Mouse (Mus musculus) erythroblast, adult 5-6 weeks (primary cell): ENCODE results near the gene Mroh8. TPM values are rescaled to one million over a fixed set of nuclear protein-coding genes. Genes with fewer than 3 reads are reported as not detected.
"Not testable (repeated sequence)": the region's sequence is repeated elsewhere in the genome, so short reads cannot be mapped to it uniquely, and the experiment has no call there.

Experiments
- ATAC-seq: replicated peaks from 2 replicates; pipeline ENCODE4 v1.8.0; 2016; ENCODE audit warnings: moderate number of reproducible peaks, mild to moderate bottlenecking, moderate TSS enrichment, inconsistent platforms; ENCODE audit not compliant: poor library complexity, low FRiP score, severe bottlenecking
- total RNA-seq, 2 experiments: library from RNA; stranded (forward) in 1 of 2; stranded (reverse) in 1 of 2; fragments of 150-400 nt in 1 of 2; fragments of 200-764, 138-1000 nt in 1 of 2; gene quantifications; 2 replicates each; pipeline versions ENCODE4 v1.2.3 to v1.2.4; 2015 to 2017; ENCODE audit warnings: low replicate concordance in 2 of 2

Mroh8 gene
- total RNA-seq, 2 experiments from 2014 or later, result not detected

DNA sequence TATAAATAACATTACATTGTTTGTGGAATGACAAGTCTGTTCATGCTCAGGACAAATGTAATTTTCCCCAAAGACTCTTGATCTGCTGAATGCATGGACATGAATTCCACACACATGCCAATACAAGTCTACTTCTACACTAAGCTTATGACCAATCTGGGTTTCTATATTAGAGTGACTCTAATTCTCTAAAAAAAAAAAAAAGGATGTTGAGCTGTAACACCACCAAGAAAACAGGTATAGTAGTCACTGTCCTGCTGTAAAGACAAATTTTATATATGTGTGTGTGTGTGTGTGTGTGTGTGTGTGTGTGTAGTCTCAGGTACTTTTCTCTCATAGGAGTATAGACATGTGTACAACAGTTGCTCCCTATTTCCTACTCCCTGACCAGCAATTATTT lies 76.3 kb downstream of the Mroh8 start:
- no peak for ATAC-seq

GRCm38 (mm10) chr2:157202361-157202760 lies 77.0 kb downstream of the Mroh8 start:
- ATAC-seq, result no peak

- ATAC-seq, result no peak
Measured at GRCm38 (mm10) chr2:157201081-157201830, 78.1 kb downstream of the Mroh8 start.

GRCm38 (mm10) chr2:157198405-157198804 lies 80.9 kb downstream of the Mroh8 start:
- not testable (repeated sequence) for ATAC-seq

GRCm38 (mm10) chr2:157190651-157191050 lies 88.7 kb downstream of the Mroh8 start:
- ATAC-seq, result no peak

DNA sequence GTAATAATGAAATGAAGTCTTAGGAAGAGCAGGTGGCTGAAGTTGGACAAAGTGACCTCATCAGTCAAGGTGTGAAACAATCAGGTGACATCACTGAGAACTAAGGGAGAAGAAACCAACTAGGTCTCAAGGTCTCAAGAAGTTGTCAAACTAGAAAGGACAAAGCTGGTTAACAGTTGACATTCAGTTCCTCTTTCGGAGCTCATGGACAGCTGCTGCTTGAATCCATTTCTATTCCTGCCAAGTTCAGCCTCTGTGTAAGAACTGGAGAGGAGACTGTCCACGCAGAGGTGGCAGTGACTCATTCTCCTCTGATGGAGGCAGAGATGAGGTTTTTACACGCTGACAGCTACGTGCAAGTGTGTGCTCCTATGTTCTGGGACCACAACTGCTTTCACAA lies 92.1 kb downstream of the Mroh8 start:
- ATAC-seq, result no peak

DNA sequence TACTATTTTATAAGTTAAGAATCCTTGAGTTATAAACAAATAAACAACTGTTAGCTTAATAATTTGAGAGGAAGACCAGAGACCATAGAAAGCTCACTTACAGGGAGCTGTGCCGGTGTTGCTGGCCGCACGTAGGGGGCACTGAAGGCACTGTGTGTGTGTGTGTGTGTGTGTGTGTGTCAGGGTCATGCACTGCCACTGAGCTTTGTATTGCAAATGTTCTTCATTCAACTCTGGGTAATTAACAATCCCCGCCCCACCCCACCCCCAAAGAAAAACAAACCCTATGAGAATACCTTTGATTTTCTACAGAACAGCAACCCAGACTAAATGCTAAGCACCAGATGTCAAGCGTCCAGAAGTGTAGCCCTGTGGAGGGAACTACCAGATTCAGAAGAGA lies 92.8 kb downstream of the Mroh8 start:
- ATAC-seq, result no peak

DNA sequence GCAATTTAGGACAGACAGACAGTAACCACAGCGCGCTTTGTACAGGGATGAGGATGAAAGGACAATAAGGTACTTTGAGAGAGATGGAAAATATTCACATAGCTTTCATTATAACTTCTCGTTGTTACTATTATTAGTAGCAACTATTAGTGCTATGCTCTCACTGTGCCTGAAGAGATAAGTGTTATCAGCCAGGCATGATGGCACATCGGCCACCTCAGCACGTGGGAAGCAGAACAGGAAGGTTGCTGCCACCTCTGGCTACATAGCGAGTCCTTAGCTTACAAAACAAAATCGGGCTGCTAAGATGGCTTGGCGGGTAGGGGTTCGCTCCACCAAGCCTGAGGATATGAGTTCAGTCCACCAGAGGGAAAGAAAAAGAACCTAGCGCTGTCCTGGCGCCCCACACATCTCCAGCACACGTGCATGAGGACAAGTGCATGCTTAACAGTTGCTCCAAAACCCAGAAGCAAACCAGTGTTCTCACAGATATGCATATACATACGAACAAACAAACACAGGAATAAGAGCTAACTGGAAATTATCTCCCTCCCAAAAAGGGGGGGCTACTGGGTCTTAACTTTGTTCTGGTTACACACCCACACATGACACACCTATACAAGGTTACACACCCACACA lies 94.2 kb downstream of the Mroh8 start:
- ATAC-seq, result peak; percentile 70

GRCm38 (mm10) chr2:157178167-157178566 lies 101.2 kb downstream of the Mroh8 start:
- no peak for ATAC-seq

DNA sequence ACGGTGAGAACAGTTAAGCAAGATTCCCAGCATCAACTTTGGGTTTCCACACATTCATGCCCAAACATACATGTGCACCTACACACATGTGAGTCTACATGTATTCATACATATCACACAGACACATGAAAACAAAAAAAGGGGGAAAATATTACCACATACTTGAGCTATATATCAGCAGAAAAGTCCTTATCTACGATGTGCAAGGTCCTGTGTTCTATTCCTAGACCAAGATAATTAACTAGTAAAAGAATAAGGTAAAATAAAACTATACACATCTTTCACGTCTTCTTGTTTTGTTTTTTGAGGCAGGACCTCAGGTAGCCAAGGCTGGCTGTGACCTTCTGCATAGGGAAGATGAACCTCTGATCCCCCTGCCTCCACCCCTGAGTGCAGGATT lies 103.1 kb downstream of the Mroh8 start:
- no peak for ATAC-seq

- ATAC-seq, result no peak
Measured at GRCm38 (mm10) chr2:157174416-157174815, 104.9 kb downstream of the Mroh8 start.

DNA sequence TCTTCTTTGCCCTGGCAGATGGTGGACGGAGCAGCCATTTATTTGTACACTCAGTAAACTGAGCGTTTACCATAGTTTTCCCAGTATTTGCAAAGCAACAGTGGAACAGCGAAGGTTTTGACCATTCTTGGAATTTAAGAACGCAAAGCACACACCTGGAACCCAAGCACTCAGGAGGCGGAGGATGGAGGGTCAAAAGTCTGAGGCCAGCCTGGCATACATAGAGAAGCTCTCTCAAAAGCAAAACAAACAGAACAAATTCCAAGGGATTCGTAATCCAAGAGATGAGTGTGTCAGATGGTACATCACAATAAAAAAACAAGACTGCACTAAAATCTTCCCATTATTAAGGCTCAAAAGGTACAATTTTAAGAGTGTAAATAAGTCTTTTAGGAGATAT lies 105.8 kb downstream of the Mroh8 start:
- no peak for ATAC-seq

DNA sequence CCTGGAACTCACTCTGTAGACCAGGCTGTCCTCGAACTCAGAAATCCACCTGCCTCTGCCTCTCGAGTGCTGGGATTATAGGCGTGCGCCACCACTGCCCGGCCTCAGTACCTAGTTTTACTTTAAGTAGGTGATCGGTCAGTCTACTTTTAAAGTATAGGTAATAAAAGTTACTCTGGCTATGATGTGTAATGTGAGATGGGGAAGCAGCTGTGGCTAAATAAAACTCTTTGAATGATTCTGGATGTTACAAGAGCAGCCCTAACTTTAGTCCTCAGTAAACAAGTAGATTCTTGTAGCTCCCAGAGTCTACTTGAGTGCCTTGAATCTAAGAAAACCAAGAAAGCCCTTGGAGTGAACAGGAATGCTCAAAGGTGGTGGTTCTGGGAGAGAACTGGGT lies 106.4 kb downstream of the Mroh8 start:
- ATAC-seq, result no peak

GRCm38 (mm10) chr2:157170626-157171025 lies 108.7 kb downstream of the Mroh8 start:
- ATAC-seq, result no peak

- no peak for ATAC-seq
Measured at GRCm38 (mm10) chr2:157170166-157170565, 109.2 kb downstream of the Mroh8 start.

DNA sequence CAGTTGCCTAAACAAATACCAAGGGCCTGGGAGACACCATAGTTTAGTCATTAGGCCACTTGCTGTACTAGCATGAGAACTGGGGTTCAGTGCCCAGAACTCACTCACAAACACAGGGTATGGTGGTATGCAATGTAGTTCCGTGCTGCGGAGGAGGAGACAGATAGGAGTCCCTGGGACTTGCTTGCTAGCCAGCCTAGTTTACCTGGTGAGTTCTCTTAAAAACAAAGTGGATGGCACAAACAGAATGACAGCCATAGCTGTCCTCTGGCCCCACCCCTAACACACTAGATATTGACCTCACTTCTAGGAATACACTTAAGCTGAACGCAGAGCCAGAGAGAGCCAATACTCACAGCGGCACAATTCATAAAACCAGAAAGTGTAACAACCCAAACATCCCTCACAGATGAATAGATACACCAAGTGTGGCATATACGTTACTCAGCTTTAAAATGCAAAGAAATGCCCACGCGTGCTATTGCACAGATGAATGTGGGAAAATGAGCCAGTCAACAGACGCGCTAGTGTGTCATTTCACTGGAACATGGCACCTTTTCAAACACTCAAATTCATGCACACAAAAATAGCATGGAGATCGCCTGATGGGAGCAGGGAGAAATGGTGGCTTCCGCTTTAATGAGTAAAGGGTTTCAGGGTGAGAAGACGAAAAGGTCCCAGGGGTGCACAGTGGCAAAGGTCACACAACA lies 112.8 kb downstream of the Mroh8 start:
- ATAC-seq, result no peak

DNA sequence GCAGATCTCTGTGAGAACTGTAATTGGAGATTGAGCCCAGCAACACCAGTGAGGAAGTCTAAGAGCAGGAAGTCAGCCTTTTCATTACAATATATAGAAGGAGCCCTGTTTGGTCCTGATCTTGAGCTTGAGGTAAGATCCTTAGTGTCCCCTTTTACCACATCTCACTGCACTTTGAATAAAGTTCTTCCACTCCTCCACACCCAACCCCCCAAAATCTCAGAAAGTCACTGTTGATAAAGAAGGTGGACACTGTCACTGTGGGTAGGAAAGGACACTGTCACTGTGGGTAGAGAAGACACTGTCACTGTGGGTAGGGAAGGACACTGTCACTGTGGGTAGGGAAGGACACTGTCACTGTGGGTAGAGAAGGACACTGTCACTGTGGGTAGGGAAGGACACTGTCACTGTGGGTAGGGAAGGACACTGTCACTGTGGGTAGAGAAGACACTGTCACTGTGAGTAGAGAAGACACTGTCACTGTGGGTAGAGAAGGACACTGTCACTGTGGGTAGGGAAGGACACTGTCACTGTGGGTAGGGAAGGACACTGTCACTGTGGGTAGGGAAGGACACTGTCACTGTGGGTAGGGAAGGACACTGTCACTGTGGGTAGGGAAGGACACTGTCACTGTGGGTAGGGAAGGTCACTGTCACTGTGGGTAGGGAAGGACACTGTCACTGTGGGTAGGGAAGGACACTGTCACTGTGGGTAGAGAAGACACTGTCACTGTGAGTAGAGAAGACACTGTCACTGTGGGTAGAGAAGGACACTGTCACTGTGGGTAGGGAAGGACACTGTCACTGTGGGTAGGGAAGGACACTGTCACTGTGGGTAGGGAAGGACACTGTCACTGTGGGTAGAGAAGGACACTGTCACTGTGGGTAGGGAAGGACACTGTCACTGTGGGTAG lies 113.8 kb downstream of the Mroh8 start:
- ATAC-seq, result not testable (repeated sequence)

GRCm38 (mm10) chr2:157164101-157164500 lies 115.2 kb downstream of the Mroh8 start:
- no peak for ATAC-seq
